16 mouse cellular contexts compared by ENCODE assay signal in genomic region chr2:21864061-21864460, GRCm38 (mm10).
"Had no signal": no experiment of that assay in that cellular context is flagged by ENCODE, and none has a peak within 500 bp of the region (broad histone marks: within the 10 kb centered on the region; RNA-seq: fewer than 3 reads in every experiment).

No protein-coding gene starts in this region.

- H3K27ac ChIP-seq: kidney, postnatal 0 days; layer of hippocampus, adult 2 months; limb, embryonic 12.5 days; liver, embryonic 13.5 days; lung, embryonic 15.5 days; macrophage; midbrain, embryonic 15.5 days; neural tube, embryonic 12.5 days had no signal

- H3K9ac ChIP-seq: limb, embryonic 12.5 days; liver, embryonic 13.5 days; liver, postnatal 0 days; lung, embryonic 15.5 days; midbrain, embryonic 15.5 days; neural tube, embryonic 12.5 days had no signal

- H3K27me3 ChIP-seq: limb, embryonic 12.5 days; liver, embryonic 13.5 days; lung, embryonic 15.5 days; megakaryocyte, embryonic 14.5 days; midbrain, embryonic 15.5 days; neural tube, embryonic 12.5 days had no signal

- H3K4me1 ChIP-seq: limb, embryonic 12.5 days; liver, embryonic 13.5 days; lung, embryonic 15.5 days; megakaryocyte, embryonic 14.5 days; midbrain, embryonic 15.5 days; neural tube, embryonic 12.5 days had no signal

- H3K36me3 ChIP-seq: limb, embryonic 12.5 days; liver, embryonic 13.5 days; lung, embryonic 15.5 days; midbrain, embryonic 15.5 days; neural tube, embryonic 12.5 days had no signal

- H3K4me3 ChIP-seq: layer of hippocampus, adult 2 months; limb, embryonic 12.5 days; liver, embryonic 13.5 days; lung, embryonic 15.5 days; megakaryocyte, embryonic 14.5 days; midbrain, embryonic 15.5 days; neural tube, embryonic 12.5 days had no signal

- DNase-seq: kidney, postnatal 36 days; liver; liver, embryonic 13.5 days; liver, postnatal 0 days; lung, postnatal 14 days; right cerebral cortex, postnatal 25 days; thymus, adult 2 months; thymus, postnatal 25 days had no signal
